Mouse (Mus musculus) heart, adult 2 months (tissue): ENCODE measurements around the gene Map1s. TPM values are rescaled to one million over a fixed set of nuclear protein-coding genes. Genes with fewer than 3 reads are reported as not detected.

Source experiments
- DNase-seq, 2 experiments: peaks; one replicate each; pipeline ENCODE4 v3.0.0; 2021
- H3K27ac ChIP-seq: fragments of 200-600 bp; 2 replicates; pipeline ENCODE4 v1.8.1; 2022
- H3K27me3 ChIP-seq: fragments of 200-500 bp; 2 replicates; pipeline ENCODE4 v1.6.1; 2012; ENCODE audit warnings: mild to moderate bottlenecking, low read length, inconsistent platforms, mixed read lengths; ENCODE audit not compliant: control insufficient read depth, insufficient read depth
- H3K36me3 ChIP-seq: fragments of 200-500 bp; 2 replicates; pipeline ENCODE4 v1.6.1; 2012; ENCODE audit warnings: low read length, inconsistent platforms; ENCODE audit not compliant: control insufficient read depth, insufficient read depth
- H3K4me1 ChIP-seq: fragments of 200-500 bp; 2 replicates; pipeline ENCODE4 v1.6.1; 2011; ENCODE audit warnings: low read length; ENCODE audit not compliant: control insufficient read depth, insufficient read depth
- H3K4me3 ChIP-seq: fragments of 200-600 bp; 2 replicates; pipeline ENCODE4 v1.8.1; 2022
- H3K79me2 ChIP-seq: fragments of 200-500 bp; replicated peaks from 2 replicates; pipeline ENCODE4 v1.6.1; 2012; ENCODE audit warnings: mild to moderate bottlenecking, inconsistent platforms, low read length, moderate library complexity, mixed read lengths; ENCODE audit not compliant: control insufficient read depth, insufficient read depth
- H3K9ac ChIP-seq: fragments of 200-500 bp; 2 replicates; pipeline ENCODE4 v1.6.1; 2012; ENCODE audit warnings: low read depth, mild to moderate bottlenecking, control low read depth, inconsistent platforms, low read length, mixed read lengths
- CTCF ChIP-seq: fragments of 200-600 bp; IDR thresholded peaks from 2 replicates; pipeline ENCODE4 v1.8.1; 2022; ENCODE audit warnings: antibody characterized with exemption, mild to moderate bottlenecking, moderate library complexity
- EP300 ChIP-seq: fragments of 200-500 bp; IDR thresholded peaks from 2 replicates; pipeline ENCODE4 v1.6.1; 2011; ENCODE audit warnings: low read depth, low read length, control low read depth; ENCODE audit not compliant: insufficient read depth
- POLR2A ChIP-seq: fragments of 200-500 bp; IDR thresholded peaks from 2 replicates; pipeline ENCODE4 v1.6.1; 2011; ENCODE audit warnings: mild to moderate bottlenecking, low read depth, low read length, control low read depth; ENCODE audit not compliant: insufficient read depth
- WGBS: fragments of 180-500 bp; shearing (Covaris S2); methylation state at CpG from one replicate; pipeline ENCODE4 v1.1.7; 2018; 5-methylcytosine and 5-hydroxymethylcytosine counted together
- intact Hi-C: fragments of 180-260 bp; cut with DNase I; formaldehyde crosslinking; loops from one replicate; pipeline ENCODE4 v1.15.1; 2025
- polyA plus RNA-seq: library from polyadenylated mRNA; depleted of rRNA; stranded (reverse); fragments of >200 nt; gene quantifications from 2 replicates; pipeline ENCODE4 v1.2.3, GENCODE M21; 2012
- total RNA-seq, 2 experiments: library from RNA; stranded (reverse); gene quantifications; 2 replicates each; pipeline ENCODE4 v1.2.3; 2021

The Map1s gene
- total and polyA plus RNA-seq, 3 experiments = 17.8 to 21.3 (median 20.2) TPM

DNA sequence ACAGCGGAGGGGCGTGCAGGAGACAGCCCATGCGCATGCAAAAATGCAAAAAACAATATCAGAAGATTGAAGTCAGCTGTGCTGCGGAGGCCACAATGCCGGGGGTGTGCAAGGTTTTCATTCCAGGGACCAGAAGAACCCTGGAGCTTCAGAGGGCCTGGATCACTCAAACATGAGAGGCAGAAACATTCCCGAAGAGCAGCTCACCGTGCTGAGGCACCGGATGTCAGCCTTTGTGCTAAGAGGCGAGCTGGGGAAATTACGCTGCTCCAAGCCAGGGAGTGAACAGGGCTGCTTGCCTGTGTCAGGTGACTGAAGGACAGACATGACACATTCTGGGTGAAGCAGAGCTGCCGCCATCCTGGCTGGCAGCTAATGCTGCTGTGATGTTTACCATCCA, 25.2 kb upstream of the Map1s start:
- peak overlapping the region; percentile 46; the same call in 1 of the 2 replicates for H3K9ac ChIP-seq
- H3K4me1 ChIP-seq = peaks cover 4% of the 10 kb centered on the region
- peak overlapping the region; percentile 34; the same call in 1 of the 2 replicates for H3K4me3 ChIP-seq
- TF ChIP-seq POLR2A (0 out of 2 replicates have a peak, but pooled peaks have one; percentile 35), EP300 (0 out of 2 replicates have a peak, but pooled peaks have one; percentile 34), CTCF (no peak)
- H3K79me2 ChIP-seq = no peaks in the 10 kb centered on the region
- H3K27me3 ChIP-seq = no peaks in the 10 kb centered on the region
- 18% methylated on average over 11 of the region's 11 CpGs for WGBS
- peak overlapping the region; percentile 73 for H3K27ac ChIP-seq
- intact Hi-C loops = no loop called here
- H3K36me3 ChIP-seq = no peaks in the 10 kb centered on the region
- DNase-seq = no peak

DNA sequence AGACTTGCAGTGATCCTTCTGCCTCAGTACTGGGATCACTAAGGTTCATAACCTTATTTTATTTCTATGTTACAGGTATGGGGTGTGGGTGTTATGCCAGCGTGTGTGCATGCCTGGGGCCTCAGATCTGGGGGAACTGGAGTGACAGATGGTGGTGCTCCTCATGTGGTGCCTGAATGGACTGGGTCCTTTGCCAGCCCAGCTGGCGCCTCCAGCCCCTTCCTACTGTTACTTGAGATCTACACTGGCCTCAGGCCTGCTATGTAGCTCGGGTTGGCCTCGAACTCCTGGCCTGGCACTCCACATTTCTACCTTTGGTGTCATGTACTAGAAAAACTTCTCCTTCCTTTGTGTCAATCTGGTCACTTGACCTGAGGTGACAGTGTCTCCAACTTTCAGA, 21.5 kb upstream of the Map1s start:
- Histone ChIP-seq H3K4me1 (peaks cover 4% of the 10 kb centered on the region), H3K4me3 (no peak overlapping the region), H3K27me3 (no peaks in the 10 kb centered on the region), H3K9ac (no peak overlapping the region), H3K36me3 (no peaks in the 10 kb centered on the region), H3K79me2 (no peaks in the 10 kb centered on the region), H3K27ac (no peak overlapping the region)
- TF ChIP-seq EP300 (no peak), CTCF (no peak), POLR2A (no peak)
- WGBS = 71% methylated on average over 4 of the region's 4 CpGs
- intact Hi-C loops = no loop called here
- DNase-seq = no peak

DNA sequence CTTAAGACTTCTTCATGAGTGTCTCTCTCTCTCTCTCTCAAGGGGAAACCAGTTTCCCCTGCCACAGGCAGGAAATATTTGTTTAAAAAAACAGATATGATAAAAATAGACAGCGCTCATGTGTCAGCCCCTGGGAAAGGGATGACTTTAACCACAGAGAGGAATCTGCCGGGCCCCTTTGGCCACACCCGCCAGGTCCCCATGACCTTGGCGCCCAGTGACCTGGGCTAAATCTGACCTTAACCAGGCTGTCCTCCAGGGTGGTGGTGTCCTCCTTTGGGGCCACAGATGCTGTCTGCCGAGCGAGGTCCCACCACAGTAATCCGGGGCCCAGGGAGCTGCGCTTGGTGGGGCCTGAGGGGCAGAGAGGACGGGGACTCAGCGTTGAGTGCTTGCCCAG, 21.0 kb upstream of the Map1s start:
- H3K4me1 ChIP-seq = peaks cover 4% of the 10 kb centered on the region
- no peaks in the 10 kb centered on the region for H3K27me3 ChIP-seq
- H3K9ac ChIP-seq = no peak overlapping the region
- TF ChIP-seq CTCF = no peak
- TF ChIP-seq POLR2A = no peak
- TF ChIP-seq EP300 = no peak
- intact Hi-C loops = no loop called here
- no peaks in the 10 kb centered on the region for H3K36me3 ChIP-seq
- no peak overlapping the region for H3K27ac ChIP-seq
- H3K4me3 ChIP-seq = no peak overlapping the region
- 63% methylated on average over 10 of the region's 10 CpGs for WGBS
- no peak for DNase-seq
- no peaks in the 10 kb centered on the region for H3K79me2 ChIP-seq

DNA sequence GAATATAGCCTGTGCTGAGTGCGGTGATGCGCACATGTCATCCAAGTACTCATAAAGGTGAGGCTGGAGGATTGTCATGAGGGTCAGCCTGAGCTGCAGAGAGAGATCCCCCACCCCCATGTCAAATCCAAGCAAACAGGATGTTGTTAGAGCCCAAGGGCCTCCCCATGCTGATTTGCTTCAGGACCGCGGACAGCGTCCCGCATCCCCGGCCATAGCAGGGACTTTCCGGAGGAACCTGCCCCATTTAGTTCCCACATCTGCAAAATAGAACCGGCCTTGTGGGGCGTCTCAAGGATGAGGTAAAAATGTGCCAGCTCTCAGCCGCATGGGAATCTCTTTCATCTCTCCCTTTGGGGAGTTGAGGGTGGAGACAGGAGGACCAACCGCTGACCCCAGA, 20.1 kb upstream of the Map1s start:
- H3K27me3 ChIP-seq = no peaks in the 10 kb centered on the region
- DNase-seq = no peak
- H3K79me2 ChIP-seq = no peaks in the 10 kb centered on the region
- intact Hi-C loops = no loop called here
- H3K36me3 ChIP-seq = no peaks in the 10 kb centered on the region
- H3K4me1 ChIP-seq = no peaks in the 10 kb centered on the region
- H3K27ac ChIP-seq = no peak overlapping the region
- H3K9ac ChIP-seq = no peak overlapping the region
- TF ChIP-seq POLR2A (no peak), EP300 (no peak), CTCF (no peak)
- WGBS = 14% methylated on average over 12 of the region's 12 CpGs
- H3K4me3 ChIP-seq = no peak overlapping the region

DNA sequence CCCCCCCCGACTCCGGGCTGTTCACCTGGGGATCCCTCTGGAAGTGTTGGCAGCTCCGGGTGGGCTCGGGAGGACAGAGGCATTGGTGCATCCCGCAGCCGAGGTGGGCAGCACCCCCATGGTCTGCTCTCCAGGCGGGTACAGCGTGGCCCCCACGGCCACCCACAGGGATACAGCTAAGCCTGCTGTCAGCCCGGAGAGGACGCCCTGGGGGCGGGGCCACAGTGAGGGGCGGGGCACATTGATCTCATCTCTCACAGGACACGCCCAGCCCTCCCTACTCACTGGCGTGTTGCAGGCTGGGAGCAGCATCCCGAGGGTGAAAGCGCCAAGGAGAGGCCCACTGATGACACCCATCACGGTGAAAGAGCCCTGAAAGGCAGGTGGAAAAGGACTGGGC, 18.1 kb upstream of the Map1s start:
- Histone ChIP-seq H3K27me3 (peaks cover 10% of the 10 kb centered on the region), H3K9ac (no peak overlapping the region), H3K27ac (no peak overlapping the region), H3K36me3 (no peaks in the 10 kb centered on the region), H3K4me1 (no peaks in the 10 kb centered on the region), H3K4me3 (no peak overlapping the region), H3K79me2 (no peaks in the 10 kb centered on the region)
- intact Hi-C loops = no loop called here
- no peak for DNase-seq
- 11% methylated on average over 18 of the region's 18 CpGs for WGBS
- TF ChIP-seq EP300 (no peak), CTCF (no peak), POLR2A (no peak)

DNA sequence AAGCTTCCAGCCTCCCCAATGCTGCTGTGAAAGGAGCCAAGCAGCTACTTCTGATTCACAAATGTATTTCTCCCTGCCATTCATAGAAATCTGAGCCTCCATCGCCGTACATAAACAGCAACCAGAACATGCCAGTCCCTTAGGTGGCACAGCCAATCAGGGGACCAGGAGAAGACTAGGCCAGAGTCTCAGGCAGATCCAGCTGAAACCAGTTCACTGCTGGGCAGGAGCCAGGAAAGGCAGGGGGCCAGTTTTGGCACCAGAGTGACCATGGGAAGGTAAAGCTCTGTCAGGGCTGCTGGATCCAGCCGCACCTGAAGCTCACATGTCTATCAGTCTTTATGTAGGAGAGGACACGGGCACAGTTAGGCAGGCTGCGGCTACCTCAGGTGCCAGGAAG, 15.1 kb upstream of the Map1s start:
- H3K27ac ChIP-seq = no peak overlapping the region
- no peak overlapping the region for H3K9ac ChIP-seq
- no peak for TF ChIP-seq CTCF
- TF ChIP-seq EP300 = no peak
- TF ChIP-seq POLR2A = no peak
- no peak overlapping the region for H3K4me3 ChIP-seq
- no peak for DNase-seq
- no peaks in the 10 kb centered on the region for H3K4me1 ChIP-seq
- no peaks in the 10 kb centered on the region for H3K36me3 ChIP-seq
- 95% methylated on average over 5 of the region's 5 CpGs for WGBS
- H3K79me2 ChIP-seq = no peaks in the 10 kb centered on the region
- intact Hi-C loops = no loop called here
- H3K27me3 ChIP-seq = peaks cover 11% of the 10 kb centered on the region
